Mouse (Mus musculus) kidney, adult 18-20 months (tissue): ENCODE data around the gene Atf7ip.

Source experiments
- DNase-seq: peaks from one replicate; pipeline ENCODE4 v3.0.0; 2021

The Atf7ip gene

DNA sequence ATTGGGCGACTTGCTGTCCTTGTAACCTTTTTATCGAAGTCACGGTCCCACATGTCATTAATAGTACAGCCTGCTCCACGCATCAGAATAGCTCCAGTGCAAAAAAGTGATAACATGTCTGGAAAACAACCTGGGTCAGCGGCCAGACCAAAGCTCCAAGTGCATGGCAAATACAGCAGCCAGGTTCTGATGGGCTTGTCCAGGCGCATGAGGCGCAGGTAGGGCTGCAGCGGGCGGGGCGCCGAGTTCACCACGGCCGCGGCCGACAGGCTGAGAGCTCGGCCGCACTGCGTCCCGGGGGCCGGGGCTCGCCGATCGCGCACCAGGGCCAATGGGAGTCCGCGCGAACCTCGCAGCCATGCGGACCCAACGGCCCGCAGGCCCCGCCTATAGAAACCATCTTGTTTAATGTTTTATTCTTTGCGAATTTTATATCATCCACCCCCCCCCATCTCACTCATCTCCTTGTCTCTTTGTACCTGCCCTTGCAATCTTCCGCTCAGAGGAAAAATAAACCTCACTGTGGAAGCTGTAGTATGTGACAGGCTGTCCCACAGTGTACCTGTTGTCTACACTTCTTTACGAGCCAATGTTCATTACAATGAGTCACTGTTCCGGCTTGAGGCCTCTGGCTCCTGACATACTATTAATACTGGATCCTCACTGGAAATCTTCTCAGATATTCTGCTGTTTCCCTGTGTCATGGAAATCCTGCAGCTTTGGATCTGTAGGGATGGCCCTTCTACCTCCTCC lies 19.0 kb upstream of the Atf7ip start:
- DNase-seq, result no peak

DNA sequence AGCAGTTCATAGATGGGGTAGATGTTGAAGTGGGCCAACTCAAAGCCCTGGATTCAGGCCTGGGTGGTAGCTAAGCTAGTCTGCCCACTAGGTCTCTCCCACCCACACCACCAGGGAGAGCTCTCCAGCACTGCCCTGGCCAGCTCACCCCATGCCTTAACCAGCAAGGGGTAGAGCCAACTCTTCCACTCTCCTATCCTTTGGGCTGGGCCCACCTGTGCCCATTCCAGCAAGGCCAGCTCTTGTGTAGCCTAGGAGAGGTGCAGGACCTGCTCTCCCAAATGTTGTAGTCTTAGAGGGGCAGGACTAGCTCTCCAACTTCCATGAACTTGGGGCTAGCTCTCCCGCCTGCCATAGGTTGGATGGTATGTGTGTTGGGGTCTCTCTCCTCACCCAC lies 18.4 kb upstream of the Atf7ip start:
- DNase-seq, result no peak

DNA sequence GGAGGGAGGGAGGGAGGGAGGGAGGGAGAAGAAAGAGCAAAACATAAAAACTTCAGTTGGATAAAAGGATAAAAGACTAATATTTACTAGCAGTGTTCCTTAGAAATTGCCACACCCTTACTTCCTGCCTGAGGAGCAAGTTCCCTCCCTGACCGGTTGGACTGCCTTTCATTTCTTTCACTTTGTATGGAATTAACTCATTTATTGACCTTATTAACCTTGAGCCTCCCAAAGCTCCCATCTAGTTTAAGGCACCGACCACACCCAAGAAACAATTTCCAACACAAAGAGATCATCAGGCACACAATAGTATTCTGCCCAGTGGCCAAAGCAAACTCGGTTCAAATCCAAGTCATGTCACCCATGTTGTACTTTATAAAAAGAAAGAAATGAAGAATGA lies 16.1 kb upstream of the Atf7ip start:
- DNase-seq, result no peak

DNA sequence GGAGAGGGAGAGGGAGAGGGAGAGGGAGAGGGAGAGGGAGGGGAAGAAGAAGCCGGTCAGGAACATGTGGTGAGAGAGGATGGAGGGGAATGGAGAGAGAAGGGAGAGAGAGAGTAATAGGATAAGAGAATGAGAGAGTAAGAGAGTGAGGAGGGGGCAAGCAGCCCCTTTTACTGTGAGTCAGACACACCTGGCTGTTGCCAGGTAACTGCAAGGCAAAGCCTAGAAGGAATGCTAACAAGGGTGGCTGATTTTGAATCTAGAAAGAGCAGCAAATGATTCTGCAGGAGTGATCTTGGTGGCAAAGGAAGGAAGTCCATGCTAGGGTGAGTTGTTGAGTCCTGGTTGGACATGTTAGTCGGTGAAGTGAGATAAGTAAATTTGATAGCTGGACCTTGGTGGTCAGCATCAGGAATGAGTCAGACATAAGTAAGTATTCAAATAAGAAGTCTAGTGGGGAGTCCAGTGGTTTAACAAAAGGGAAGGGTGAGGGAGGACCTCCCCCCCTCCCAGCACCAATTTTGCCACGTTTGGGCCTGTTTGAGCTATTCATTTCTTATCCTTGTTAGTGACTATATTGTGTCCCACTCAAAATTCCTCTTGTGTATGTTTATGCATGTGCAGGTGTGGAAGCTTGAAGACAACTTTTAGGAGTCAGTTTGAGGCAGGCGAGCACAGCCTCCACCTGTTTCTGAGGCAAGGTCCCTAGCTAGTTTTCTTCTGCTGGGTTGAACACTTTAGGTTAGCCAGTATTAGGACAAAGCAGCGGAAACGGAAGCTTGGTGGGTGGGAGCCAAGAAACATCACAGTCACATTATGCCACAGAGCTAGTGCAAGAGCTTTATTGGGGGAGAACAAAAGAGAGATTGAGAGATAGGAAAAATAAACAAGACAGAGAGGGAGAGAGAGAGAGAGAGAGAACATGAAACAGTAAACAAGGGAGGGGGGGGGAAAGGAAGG lies 15.2 kb upstream of the Atf7ip start:
- no peak for DNase-seq

DNA sequence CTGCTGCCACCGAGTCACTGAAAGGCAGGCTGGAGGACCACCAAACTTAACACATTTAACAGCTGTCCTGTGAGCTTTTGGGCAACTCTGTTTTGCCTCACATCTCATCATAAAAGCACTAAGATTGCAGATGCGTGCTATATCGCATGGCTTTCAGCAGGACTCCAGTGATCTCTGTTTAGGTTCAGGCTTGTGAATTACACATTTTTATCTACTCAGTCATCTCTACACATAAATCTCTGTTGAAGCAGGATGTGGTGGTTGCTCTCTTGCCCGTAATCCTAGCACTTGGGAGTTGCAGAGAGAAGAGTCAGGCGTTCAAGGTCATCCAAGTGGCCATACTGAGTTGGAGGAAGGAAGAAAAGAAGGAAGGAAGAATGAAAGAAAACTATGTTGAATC lies 14.3 kb upstream of the Atf7ip start:
- no peak for DNase-seq

DNA sequence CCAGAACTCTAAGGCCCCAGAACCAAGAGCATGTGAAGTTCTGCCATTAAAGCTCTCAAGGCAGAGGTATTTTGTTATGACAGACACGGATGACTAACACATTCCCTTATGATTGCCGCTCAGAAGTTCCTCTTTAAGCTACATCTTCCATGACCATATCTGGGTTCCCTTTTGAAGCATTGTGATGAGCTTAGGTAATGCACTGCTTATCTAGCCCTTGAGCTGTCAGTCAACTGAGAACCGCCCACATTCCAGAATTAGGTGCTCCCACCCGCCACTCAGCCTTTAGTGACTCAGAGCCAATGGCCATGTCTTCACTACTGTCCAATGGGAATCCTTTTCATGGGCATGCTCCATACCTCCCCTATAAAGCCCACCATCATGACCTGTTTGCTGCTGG lies 13.7 kb upstream of the Atf7ip start:
- DNase-seq, result no peak

DNA sequence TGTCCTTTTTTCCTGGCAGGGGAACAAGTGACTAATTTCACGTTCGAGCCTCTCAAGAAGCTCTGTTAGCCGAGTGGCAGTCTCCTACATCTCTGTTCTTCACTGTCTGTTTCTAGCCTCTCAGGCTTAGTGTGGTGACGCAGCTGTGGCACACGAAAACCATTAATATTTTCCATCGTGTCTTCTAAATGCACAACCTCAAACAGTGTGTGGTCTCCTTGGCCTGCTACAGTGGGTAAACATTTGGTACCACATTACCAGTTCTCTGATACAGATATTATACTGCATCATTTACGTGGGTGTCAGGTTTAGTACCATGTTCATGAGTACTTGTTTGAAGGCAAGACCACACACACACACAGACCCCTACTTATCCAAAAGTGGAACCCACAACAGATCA lies 12.5 kb upstream of the Atf7ip start:
- no peak for DNase-seq

DNA sequence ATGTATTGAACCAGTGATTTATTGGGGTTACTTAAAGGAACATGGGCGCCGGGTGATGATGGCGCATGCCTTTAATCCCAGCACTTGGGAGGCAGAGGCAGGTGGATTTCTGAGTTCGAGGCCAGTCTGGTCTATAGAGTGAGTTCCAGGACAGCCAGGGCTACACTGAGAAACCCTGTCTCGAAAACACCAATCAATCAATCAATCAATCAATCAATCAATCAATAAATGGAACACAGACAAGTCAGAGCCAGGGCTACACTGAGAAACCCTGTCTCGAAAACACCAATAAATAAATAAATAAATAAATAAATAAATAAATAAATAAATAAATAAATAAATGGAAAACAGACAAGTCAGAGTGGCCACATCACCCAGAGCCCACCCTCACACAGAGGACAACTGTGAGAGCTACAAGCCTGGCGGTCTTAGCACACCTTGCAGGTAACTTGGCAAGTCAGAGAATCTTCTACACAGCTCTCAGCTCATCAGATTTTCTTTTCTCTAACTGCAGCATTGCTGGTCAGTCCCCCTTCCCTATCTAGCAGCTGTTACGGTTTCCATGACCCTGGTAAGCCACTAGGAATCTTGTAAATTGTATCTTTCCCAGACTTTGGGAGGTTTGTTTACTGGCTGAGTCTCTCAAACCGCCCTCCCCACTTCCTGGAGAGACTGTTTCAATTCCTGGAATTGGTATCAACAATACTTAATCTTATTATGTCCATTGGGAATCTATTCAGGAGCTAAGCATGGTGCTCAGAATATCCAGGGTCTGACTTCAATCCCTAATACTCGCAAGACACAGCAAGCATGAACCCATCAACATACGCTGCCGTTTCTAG lies 11.8 kb upstream of the Atf7ip start:
- DNase-seq, result no peak

DNA sequence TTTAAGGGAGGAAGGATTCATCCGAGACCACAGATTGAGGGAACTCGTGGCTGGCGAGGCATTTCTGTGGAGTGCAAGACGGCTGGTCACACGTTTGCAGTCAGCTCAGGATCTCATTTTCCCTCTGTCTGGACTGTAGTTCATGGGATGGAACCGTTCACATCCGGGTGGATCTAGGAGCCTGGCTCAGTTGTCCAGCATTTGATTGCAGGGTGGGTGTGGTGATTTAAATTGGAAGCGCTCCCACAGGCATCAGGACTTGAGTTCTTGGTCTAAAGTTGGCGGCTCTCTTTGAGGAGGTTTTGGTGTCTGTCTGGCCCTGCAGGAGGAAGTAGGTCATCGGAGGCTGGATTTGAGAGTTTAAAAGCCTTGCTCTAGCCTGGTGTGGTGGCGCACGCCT lies 10.9 kb upstream of the Atf7ip start:
- DNase-seq, result no peak

DNA sequence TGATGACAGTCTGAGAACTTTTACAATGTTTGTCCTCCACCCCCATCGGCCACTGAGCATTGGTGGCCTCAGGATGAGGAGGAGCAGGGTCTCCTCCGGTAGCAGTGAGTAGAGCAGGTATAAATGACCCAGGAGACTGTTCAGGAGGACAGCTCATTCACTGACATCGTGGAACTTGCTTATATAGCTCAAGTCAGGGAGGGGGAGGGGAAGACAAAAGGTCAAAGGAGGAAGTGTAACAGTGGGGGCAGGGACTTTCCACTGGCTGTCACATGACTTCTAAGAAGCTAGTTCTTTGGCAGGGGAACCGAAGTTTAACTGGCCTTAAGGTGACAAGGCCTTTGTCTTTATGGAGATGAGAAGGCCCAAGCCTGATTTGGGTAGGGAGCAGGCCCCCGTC lies 8.2 kb upstream of the Atf7ip start:
- no peak for DNase-seq

DNA sequence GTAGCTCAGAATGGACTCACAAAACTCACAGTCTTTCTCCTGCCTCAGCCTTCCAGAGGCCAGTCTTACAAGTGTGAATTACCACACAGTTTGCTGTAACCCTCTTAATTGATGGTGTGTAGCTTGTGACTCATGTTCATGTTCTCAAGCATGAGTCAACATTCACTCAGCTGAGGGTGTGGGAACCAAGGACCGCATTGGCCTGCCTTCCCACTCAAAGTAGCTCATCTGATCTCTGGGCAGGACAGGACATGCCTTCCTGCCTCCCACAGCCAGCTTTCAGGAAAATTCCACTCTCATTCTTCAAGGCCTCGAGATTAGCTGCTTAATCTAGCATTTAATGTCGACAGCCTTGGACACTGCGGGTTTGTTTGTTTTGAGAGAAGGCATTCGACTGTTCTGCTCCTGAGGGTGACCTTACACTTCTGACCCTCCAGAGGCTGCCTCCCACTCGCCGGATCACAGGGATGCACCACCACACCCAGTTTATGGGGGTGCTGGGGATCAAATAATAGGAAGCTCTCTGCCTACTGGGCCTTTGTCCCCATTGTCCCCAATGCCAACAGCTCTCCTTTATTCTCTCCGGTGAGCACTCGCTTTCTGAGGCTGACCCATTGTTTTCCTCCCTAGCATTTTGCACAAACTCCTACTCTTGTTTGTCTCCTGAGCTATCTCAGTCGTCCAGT lies 6.5 kb upstream of the Atf7ip start:
- DNase-seq, result no peak

DNA sequence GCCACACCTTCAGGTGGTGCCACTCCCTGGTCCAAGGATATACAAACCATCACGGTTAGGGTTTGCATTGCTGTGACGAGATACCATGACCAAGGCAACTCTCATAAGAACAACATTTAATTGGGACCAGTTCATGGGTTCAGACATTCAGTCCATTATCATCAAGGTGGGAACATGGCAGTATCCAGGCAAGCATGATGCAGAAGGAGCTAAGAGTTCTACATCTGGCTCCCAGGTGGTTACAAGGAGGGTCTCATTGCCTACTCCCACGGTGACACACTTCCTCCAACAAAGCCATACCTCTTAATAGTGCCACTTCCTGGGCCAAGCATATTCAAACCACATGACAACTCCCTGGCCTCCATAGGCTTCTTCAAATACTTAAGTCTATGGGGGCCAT lies 2.7 kb downstream of the Atf7ip start:
- DNase-seq, result no peak

DNA sequence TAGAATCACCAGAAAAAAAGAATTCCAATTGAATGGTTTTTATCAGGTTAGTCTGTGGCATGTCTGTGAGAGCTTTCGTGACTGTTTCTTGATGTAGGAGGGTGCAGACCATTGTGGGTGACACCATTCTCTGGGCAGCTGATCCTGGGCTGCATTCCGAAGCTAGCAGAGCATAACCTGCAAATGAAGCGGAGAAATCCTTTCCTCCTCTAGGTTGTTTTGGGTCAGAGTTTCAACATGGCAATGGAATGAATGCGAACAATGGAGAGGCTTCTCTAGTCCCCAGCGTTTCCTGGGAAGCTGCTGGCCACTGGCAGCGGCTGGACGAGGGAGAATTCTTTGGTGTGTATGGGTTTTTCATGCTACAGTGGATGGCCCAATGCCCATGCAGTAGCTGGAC lies 5.0 kb downstream of the Atf7ip start:
- DNase-seq, result no peak

DNA sequence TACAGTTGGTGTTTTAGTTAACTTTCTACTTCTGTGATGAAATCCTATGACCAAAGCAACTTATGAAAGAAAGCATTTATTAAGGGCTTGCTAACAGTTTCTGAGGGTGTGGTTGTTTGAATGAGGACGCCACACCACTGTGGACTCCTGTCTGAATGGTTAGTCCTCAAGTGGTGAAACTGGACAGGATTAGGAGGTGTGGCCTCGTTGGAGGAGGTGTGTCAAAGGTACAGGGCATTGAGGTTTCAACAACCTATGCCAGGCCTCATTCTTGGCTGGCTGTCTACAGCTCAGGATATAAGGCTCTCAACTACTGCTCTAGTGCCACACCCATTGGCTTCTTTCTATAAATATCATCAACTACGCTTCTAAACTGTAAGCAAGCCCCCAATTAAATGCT lies 6.4 kb downstream of the Atf7ip start:
- DNase-seq, result no peak

DNA sequence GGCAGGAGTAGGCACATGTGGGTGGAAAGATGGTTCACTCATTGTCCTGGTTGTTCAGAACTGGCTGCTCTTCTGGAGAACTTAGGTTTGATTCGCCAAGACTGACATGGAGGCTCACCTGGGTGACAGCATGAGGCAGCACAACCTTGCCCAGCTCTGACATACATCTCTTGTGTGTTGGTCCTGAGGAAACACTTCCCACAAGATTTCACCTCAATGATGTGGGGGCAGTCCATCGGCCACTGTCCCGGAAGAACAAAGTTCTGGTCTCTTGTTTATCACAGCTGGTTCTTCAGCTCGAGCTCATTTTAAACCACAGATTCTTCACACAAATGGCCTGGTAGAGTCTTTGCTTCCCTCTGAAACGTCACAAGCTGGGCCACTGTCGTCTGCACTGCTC lies 10.7 kb downstream of the Atf7ip start:
- DNase-seq, result no peak

DNA sequence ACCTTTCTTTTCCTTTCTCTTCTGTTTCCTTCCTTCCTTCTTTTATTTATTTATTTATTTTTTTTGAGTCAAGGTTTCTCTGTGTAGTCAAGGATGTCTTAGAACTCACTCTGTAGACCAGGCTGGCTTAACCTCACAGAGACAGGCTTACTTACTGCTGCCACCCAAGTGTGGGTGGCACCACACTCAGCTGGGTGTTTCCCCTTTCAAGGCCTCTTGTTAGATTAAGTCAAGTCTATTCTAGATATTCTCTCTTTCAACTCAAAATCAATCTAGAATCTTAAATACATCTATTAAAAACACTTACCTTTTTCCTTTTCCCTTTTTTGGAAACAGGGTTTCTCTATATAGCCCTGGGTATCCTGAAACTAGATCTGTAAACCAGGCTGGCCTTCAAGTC lies 11.3 kb downstream of the Atf7ip start:
- no peak for DNase-seq

DNA sequence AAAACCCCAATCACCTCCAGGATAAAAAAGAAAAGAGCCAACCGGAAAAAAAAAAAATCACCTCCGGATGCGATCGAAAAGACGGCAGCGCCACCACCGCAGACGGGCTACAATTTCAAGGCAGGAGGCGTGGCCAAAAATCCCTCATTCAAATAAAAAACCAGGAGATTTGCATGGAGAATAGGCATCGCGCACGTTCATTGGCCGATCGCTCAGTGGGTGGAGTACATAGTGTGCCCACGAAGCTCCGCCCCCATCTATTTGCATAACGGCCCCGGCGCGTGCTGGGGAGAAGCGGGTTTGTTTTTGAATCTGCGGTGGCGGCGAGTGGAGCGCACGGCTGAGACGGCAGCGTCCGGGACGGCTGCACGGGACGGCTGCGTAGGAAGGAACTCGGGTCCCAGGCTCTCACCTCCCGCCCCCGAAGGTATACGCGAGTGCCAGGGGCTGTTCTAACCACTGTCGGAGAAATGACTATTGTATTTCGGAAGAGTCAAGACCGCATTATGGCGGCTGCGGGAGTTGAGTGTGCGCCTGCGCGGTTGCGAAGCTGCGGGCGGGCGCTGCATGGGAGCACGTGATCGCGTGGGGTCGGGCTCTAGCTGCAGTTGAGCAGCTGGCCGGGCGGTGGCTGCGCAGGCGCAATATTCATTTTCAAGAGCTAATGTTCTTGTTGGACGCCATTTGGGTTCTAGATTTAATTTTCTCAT lies 12.7 kb downstream of the Atf7ip start:
- peak; percentile 95 for DNase-seq

DNA sequence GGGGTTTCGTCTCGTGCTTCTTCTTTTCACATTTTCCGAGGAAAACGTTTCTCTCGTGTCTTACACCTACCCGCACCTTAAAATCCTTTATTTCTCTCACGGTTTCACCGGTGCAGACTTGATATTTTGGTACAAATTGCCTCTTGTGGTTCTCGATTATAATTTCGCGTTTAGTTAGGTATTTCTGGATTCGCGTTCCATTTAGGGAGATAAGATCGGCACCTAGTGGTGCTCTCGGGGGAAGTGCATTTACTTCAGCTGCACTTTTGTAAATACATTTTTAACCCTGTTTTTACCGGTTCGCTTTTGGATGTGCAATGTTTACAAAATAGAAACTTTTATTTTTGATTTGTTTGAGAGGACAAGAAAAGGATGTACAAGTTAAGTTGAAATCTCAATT lies 13.3 kb downstream of the Atf7ip start:
- DNase-seq, result no peak

DNA sequence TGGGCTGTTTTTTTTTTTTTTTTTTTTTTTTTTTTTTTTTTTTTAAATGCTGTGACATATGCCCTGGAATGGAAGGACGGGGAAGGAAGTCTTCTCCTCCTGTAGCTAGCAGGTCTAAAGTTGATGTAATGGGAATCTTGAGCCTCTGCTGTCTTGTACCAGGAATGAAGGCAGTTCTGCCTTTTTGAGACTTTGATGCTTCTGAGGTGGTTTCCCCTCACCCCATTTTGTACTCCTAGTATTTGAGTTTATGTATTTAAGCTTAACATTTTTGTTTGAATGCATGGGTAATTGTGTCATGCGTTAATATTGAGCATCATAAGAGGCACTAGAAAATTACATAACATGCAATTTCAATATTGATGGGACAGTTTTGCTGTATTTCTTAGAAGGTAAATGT lies 14.4 kb downstream of the Atf7ip start:
- DNase-seq, result no peak

DNA sequence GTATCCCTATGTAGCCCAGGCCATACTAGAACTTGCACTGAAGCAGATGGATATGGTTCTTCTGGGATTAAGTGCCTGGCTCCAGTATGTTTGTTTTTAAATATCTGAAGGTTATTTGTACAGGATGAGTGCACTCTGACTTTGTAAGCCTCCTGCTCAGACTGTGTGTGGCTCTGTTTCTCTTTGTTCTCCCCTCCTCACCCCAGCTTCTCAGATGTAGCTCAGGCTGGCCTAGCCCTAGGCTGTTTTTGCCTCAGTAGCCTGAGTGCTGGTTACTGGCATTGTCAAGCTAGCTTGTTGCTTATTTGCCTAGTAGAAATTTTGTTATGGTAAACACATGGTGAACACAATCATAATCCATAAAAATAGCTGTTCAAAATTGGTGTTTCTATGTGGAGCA lies 15.7 kb downstream of the Atf7ip start:
- DNase-seq, result no peak

DNA sequence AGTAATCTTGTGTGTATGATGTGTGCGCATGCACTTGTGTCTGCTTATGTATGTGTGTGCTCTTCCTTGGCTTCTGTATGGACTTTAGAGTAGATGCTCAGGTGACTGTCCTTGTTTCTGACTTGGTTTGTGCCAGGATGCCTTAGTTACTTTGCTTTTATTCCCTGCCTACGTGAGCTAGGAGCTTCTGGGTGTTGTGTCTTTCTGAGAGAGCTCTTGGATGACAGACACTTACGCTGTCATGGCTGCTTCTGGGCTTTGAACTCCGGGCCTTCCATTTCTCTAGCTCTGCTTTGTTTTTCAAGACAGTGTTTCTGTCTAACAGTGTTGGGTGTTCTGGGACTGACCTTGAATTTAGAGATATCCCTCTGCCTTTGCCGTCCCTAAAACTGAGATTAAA lies 16.7 kb downstream of the Atf7ip start:
- DNase-seq, result no peak

DNA sequence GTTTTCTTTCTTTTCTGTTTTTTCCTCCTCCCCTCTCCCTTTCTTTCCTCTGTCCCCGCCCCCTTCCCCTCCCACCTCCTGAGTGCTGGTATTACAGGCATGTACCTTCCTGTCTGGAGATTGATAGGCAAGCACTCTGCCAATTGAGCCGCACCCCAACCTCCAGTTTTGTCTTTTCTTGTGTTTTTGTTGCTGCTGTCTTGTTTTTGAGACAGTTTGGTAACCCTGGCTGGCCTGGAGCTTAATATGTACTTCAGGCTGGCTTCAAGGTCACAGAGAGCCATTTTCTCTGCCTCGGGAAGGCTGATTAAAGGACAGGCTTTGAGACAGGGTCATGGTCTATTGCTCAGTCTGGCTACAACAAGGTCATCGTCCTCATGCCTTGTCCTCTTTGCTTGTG lies 18.8 kb downstream of the Atf7ip start:
- DNase-seq, result peak; percentile 39
